Mouse (Mus musculus): ENCODE measurements around the gene Ube2ql1.

Ube2ql1 gene

DNA sequence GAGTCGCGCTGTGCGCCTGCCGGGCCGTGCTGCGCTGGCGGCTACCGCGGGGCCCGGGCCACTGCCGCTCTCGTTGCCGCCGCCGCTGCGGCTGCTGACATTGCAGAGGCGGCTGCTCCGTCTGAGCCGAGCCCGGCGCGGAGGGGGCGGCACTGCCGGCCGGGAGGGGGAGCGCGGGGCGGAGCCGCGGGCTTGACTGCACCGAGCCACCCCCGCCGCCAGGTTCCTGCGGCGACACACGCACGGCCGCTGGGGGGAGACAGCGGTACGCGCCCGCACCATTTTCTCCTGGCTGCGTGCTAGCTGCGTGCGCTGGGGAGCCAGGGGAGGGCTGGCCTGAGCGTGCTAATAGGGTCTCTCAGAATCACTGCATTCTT, at the start of gene Ube2ql1:
TSS of gene Ube2ql1 (minus strand) at position 131 of the 377 bp plus-strand sequence.
- DNase-seq (ENCODE audit: low read depth), result peak; percentile 2

DNA sequence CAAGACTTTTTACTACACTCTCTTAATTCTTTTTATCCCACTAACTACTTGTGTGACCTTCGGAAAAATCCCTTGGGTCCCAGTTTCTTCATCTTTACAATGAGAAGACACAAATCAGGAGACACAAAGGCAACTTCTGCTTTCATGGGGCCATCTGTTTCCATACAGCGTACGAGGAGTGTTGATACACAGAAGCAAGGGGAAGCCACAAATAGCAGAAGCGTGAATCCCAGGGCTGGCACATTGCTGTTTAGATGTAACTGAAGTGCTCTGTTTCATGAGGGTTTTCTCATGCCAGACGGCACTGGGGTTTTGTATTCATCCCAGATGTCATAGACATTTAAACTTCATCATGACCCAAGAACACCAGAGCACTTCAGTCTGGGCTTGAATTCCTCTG, 49.0 kb upstream of the Ube2ql1 start:
- no peak for DNase-seq (ENCODE audit: low read depth)

DNA sequence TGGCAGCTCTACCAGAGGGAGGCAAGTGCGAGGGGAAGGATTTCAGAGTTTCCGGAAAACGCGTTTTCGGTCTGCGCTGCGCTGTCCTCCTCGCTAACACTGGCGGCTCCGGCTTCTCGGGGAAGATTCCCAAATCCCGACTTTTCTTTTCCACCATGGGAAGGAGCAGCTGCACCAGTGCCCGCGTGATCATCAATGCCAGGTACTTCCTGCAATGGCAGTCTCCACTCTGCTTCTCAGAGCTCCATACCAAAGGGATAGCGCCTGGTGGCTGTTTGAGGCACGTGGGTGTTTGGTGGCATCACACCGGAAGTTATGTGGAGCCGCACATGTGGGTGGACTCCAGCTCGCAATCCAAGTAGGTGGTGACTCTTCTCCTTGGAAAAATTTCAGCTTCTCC, 38.5 kb upstream of the Ube2ql1 start:
- DNase-seq (ENCODE audit: low read depth), result no peak

DNA sequence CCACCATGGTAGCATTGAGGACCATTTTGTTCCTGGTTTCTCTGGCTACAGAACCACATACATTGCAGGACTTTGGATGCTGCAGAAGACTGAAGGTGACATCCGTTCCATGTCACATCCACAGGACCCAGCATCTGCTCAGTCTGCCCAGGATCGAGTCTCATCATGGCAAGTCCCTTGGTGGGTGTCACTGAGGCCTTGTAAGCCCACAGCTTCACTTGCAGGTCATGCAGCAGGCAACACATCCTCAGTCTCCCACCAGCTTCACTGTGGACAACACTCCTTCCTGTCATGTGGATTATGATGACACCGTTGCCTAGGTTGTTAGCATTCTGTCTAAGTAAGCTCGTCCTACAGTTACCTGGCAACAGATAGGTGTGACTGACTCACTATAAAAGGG, 32.7 kb upstream of the Ube2ql1 start:
- no peak for DNase-seq (ENCODE audit: low read depth)

DNA sequence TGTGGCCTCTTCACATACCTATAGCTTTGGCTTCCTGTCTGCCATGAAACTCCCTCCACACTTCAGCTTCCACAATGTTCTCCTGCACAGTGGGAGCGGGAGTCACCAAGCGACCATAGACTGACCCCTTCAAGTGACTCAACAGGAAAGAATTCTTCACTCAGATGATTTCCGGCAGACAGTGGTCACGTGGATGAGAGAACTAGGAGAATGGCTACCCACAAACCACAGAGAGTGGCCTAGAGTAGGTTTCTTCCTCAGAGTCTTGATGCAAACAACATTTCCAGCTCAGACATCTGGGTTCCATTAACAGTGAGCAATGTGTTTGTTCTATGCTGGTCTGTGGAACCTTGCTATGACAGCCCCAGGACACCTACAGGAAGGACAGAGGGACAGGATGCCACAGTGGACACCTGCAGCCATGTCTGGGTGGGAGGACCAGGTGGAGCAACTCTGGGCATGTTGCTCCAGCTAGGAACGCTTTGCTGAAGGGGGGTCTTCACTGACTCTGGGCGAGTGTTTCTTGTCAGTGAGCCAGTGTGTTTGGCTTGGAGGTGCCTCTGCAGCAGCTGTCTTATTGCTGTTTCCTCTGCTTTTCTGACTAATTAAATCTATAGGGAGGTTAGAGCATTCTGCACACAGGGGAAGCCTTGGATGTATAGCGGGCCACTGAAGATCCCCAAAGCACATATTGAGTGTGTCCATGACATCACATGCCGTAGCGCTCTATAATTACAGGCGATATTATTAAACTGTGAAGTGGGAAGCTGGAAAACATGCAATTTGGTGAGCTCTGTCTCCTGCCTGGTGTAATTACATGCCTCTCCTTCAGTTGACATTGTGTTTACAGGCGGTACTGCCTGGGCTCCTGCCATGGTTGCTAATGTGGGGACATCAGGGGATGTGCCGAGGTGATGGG, 31.1 kb upstream of the Ube2ql1 start:
- no peak for DNase-seq (ENCODE audit: low read depth)

DNA sequence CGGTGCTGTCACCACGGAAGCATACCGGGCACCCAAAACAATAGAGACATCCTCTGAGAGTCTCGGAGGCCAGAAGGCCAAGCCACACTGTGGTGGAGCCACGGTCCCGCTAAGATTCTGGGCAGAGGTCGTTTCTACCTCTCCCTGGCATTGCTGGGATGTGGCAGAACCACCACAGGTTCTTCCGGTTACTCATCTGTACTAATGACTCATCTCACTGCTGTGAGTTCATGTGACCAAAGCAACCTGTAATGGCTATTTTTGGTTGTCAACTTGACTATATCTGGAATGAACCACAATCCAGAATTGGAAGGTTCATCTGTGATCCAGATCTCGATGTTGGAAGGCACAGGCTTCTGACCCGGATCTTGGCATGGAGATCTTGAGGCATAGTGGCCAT, 28.5 kb upstream of the Ube2ql1 start:
- DNase-seq (ENCODE audit: low read depth), result no peak

DNA sequence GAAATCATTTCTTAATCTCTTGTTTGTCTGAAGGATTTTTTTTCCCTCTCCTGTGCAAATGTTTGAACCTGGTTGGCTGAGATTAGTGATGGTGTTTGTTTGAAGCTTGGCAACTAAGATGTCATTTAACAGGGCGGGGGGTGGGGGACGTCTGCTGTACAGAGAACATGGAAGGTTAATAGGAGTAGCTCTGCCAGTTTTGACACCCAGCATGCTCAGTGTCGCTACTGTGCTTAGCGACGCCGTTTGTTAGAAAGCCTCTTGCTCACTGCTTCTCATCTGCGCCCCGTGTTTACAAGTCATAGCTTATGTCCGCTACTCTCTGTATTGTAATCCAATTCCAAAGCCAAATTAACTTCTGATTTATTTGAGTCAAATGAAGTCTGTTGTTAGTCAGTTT, 25.0 kb upstream of the Ube2ql1 start:
- no peak for DNase-seq (ENCODE audit: low read depth)

DNA sequence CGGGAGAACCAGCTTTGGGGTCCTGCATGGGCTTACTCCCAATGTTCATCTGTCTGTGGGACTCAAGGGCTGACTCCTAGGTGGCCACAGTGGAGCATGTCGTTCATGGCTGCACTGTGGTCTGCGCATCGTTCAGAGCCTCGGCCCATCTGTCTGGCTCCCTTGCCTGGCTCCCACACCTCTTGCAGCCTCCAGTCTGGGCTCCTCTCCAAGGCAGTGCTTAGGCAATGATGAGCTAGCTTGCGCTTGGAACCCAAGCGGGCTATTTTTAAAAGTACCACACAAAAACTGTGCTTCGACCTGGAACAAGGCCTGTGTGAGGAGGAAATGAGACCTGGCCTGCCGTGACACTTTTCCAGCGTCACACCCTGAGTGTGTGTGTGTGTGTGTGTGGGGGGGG, 21.7 kb upstream of the Ube2ql1 start:
- DNase-seq (ENCODE audit: low read depth), result no peak

DNA sequence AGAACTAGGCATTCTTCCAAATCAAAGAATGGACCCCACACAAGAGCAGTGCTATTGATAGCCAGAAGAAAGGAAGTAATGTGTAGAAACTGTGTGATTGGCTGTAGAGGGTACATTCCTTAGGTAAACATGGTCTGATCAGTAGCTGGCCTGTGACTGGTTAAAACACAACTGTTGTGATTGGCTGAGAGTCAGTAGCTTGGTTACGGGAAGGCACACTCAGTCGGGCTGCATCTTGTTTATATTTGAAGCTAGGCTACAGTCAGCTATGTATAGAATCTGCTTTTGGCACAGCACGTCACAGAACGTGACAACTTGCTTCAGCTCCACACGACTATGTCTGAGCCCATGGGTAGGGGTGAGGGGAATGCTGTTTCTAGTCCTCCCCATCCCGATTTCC, 19.3 kb upstream of the Ube2ql1 start:
- no peak for DNase-seq (ENCODE audit: low read depth)

DNA sequence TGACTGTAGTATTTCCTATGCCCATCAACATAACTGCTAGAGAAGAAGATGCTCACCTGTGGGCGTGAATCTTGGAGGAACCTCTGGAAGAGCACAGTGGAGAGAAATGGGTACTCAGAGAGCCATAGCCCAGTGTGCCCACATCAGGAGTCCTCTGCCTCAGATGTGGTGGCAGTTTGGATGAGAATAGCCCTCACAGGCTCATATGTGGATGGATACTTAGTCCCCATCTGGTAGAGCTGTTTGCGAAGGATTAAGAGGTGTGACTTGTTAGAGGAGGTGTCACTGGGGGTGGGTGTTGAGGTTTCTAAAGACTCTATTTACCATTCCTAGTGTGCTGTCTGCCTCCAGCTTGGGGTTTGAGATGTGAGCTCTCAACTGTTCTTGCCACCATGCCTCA, 13.2 kb upstream of the Ube2ql1 start:
- DNase-seq (ENCODE audit: low read depth), result no peak

DNA sequence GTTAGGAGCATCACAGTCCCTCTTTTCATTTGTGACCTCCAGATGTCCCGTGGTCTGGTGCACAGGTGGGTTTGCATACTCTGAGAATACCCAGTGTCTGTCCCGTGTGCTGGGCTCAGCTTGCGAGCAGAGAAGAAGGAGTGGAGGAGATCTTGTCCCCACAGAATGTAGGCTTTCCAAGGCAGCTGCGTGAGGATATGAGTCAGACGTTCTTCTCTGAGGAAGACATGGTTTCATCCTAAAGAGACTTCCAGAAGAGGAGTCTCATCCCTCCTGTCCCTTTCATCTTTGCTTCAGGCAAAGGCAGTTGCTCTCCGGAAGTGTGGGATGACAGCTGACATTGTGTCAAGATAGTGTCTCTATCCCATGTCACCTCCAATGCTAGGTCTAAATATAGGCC, 11.8 kb upstream of the Ube2ql1 start:
- no peak for DNase-seq (ENCODE audit: low read depth)

DNA sequence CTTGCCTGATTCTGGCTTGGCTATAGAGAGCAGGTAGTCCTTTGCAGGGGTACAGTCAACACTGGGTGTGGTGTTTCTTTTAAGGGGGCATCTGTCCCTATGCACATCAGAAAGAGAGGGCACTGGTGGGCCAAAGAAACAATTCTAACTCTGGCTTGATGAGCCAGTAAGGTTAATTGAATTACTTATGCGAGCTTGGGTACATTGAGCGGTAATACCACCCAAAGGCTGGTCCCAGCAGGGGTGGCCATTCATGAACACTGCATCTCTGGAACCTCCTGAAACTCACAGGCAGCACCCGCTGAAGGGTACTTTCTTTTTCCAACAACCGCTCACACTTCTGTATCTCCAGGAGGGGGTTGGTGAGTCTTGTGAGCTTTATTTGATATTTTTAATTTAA, 9.1 kb upstream of the Ube2ql1 start:
- DNase-seq (ENCODE audit: low read depth), result no peak

DNA sequence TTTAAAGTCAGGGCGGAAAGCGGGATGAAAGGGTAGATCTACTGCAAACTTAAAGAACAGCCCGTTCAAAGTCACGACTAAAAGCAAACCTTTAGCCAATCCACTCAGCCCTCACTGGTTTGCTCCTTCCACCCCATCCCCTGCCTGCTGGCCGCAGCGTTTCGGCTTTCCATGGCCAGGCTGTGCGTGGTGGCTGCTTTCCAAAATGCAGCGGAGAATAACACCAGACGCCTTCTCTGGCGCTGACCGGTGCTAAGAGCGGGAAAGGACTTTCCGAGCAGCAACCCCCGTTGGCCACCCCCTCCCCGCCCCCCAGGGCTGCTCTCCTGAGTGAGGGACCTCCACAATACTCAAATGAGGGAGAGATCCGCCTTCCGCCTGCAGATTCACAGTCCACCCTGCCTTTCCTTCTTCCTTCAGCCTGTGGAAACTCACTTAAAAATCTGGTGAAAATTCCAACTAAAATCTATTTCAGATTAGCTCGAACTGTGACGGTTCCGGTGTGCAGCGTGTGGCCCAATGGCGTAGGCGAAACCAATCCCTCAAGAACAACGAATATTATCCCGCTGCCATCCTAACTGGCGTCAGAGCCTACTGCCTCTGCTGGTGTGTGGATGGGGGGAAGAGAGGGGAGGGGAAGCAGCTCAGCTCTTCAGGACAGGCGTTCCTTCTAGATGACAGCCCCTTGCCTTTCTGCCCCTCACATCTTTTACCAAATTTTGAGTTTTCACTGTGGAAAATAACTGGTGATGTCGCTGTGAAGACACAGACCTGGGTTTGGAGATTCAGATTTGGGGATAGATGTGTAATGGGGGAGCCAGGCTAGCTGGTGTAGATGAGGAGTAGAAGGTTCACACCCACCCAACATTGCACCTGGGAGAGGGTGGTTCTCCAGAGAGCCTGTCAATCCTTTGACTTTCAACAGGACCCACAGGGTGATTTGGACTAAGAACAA, 919 bp upstream of the Ube2ql1 start:
- no peak for DNase-seq (ENCODE audit: low read depth)

DNA sequence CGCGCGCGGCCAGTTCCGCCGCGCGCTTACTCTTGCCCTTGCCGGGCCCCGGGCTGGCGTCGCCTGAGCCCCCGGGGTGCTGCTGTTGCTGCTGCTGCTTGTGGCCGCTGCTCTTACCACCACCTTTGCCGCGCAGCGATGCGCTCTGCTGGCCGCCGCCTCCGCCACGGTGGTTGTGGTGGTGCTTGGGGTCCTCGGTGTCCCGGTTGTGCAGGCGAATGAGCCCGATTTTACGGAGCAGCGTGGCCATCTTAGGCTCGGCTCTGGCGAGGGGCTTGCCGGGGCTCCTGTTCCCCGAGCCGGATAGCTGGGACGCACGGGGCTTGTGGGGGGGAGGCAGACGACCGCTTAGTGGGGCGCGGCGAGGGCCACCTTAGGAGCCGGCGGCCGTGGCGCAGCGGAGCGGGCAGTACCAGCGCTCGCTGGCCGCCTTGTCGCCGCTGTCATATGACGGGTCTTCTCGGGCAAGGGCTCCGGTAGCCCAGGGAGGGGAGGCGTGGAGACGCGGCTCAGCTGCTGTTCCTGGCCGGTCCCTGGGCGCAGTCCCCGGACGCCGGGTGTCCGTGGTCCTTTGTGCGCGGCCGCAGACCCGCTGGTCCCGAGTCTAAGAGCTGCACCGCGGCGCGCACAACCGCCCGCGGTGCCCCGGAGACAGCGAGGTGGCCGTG, 464 bp downstream of the Ube2ql1 start:
- DNase-seq (ENCODE audit: low read depth), result no peak

DNA sequence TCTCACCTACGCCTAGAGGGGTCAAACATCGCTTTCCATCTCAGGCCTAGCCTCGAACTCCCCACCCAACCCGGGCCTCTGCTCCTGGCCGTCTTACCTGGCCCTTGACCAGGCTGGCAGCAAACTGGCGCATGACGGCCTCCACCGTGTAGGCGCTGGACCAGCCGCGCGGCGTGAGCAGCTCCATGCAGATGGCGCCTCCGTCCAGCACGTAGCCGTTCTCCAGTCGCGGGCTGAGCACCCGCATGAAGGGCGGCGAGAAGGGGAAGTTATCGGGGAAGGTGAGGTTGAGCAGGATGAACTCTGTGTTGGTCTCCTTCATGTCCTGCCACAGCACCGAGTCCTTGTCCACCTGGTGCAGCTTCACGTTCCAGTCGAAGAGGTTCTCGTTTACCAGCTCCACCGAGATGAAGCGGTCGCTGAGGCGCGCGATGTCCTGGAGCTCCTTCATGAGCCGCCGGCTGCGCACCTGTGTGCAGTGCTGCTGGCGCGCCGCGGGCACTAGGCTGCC, 1.2 kb downstream of the Ube2ql1 start:
- DNase-seq (ENCODE audit: low read depth), result no peak

DNA sequence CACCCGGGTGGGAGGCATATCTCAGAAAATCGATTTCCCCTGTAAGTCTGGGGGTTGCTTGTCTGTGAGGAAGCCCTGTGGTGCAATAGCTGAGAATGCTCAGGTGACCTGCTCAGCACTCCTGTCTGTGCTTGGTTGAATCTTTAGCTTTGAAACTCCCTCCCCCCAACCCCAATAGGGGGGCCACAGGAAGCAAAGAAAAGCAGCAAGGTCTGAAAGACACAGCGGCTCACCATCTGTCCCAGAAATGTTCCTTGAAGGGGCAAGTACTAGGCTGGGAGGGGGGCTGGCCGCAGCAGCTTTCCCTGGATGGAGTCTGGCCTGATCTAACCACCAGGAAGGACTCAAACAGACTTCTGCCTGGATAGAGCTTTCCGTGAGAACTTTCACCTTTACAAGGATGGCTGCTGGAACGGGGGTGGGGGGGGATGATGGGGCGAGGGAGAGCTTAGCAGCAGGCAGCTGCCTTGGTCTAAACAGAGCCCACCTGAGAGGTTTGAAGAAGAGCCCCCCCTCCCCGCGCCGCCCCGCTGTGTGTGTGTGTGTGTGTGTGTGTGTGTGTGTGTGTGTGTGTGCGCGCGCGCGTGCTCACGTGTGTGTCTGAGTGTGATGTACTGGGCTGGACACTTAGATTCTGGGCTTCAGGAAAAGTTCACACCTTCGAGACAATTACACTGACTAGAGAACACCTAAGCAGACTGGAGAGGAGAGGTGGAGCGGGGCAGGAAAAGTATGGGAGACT, 2.1 kb downstream of the Ube2ql1 start:
- DNase-seq (ENCODE audit: low read depth), result no peak

DNA sequence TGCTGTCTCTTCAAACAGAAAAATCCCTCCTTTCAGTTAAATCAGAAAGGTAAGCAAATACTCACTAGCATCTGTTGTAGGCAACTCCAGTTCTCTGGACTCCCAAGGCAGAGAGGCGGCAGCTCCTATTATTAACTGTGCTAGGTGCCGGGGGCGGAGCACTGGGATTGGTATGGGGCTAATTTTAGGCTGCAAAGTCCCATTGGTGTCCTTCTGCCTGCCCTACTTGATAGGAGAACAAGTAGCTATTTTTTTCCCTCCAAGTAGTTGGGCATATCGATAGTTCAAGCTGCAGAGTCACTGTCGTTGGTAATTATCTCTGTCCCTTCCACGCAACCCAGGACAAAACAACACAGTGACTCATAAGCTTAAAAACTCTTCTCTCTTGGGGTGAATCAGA, 7.1 kb downstream of the Ube2ql1 start:
- no peak for DNase-seq (ENCODE audit: low read depth)

DNA sequence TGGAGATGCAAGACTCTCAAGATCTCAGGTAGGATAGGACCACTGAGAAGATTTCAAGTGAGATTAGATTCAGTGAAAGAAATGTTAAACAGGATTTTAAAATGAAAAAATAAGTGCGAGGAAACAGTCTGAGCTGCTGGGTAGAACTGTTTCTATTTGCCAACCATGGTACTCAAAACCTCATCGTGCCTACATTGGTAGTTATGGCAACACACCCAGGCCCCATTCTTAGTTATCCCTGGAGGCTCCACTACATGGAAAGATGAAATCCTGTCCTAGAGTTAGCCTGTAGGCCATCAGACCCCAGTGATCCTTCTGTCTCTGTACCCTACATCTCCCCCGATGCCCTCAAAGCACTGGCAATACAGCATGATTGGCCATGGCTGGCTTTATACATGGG, 14.3 kb downstream of the Ube2ql1 start:
- DNase-seq (ENCODE audit: low read depth), result no peak

DNA sequence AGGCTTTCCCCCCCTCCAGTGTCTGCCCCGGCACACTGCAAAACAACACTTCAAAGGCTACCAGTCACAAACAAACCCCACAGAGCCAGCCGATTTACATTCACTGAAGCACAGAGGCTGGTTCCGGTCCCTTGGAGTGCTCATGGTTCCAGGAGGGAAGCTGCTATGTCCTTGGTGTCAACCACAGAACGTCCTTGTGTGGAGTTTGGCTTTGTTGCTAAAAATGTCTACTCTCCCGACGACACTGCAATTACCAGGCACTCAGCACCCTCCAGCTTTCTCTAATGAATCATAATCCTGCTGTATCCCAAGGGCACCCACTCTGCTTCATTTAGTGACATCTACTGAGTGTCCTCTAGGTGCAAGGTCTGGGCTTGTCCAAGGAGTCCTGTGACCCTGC, 18.5 kb downstream of the Ube2ql1 start:
- no peak for DNase-seq (ENCODE audit: low read depth)

DNA sequence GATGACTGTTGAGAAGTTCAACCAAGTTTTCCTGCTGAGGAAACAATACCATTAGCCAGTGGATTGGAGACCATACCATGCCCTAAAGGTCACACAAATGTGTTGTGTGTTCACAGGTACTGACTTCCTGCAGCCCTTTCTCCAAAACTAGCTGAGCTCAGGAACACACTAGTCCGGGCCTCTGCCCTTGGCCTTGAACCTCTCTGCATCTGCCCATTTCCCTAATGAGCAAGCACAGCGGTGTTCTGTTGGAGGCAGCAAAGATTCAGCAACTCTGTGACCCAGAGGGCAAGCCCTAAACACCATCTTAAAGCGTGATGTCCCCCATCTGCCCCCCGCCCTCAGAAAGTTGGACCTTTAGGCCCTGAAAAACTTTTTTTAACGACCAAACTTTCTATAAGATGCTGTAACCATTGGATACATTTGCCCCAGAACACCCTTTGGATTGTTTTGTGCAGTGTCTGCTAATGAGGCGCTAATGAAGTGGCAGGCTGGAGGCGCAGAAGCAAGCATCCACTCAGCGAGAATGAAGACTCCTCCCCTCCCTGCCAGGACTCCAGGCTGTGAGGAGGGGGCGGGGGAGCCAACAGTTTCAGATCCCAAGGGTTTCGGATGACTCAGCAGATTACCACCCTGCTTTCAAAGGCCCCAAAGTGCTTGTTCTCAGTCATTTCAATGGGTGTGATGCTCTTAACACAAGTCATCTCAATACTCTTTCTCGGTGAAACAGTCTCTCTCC, 21.7 kb downstream of the Ube2ql1 start:
- no peak for DNase-seq (ENCODE audit: low read depth)

DNA sequence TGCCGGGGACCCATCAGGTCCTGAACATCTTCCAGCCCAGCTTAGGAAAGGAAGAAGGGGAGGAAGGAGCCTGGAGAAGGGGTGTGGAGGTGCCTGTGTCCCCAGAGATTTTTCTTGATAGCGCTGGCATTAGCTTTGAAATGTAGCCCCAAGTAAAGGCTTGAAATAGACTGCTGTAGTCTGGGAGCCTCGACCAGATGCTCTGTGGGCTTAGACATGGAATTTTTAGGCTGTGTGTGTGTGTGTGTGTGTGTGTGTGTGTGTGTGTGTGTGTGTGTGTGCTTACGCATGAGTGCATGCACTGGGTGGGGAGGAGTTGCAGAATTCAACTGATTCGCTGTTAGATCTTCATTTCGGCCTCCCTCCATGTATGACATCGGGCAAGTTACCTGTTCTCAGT, 31.5 kb downstream of the Ube2ql1 start:
- no peak for DNase-seq (ENCODE audit: low read depth)

Measured in naive thymus-derived CD4-positive, alpha-beta T cell, adult 2 months (primary cell).